Mouse (Mus musculus): ENCODE measurements around the gene Mmp14. TPM values are rescaled to one million over a fixed set of nuclear protein-coding genes. Genes with fewer than 3 reads are reported as not detected.
A peak's percentile ranks its signal among the peaks of the same experiment; 100 is the strongest.

Gene Mmp14
- total RNA-seq, 1 experiment, result 29.8 TPM

DNA sequence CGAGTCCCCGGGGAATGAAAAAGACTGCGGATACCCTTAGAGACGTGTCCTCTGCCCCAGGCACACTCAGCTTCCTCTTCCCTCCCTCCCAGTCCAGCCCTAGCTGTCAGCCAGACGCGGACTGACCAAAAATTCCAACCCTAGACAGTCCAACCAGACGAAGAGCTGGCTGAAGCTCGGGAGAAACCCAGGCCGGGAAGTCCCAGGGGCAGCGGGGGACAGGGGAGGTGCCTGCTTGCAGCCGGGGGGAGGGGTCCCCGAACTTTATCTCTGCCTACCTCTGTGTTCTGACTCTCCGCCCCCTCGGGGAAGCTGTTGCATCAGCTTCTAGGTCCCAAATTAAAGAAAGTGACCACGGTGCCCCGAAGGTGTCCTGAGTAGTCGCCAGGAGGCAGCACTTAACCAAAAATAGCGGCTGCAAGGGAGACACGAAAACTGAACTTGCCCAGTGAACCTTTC is 13.8 kb upstream of the Mmp14 start, which contains the start of gene Slc7a7:
Gene Slc7a7, minus strand, starts transcription at position 158 of the 459 bp plus-strand sequence.
- Histone ChIP-seq H3K9me3 (ENCODE audit: control insufficient read depth, insufficient read depth, low read depth, low read length) (no peaks in the 10 kb centered on the region), H3K36me3 (ENCODE audit: control insufficient read depth, insufficient read depth, low read length, poor library complexity, severe bottlenecking) (no peaks in the 10 kb centered on the region), H3K9ac (ENCODE audit: insufficient read depth, low read depth, low read length, poor library complexity, severe bottlenecking) (peak within 1 kb of the TSS; percentile 78), H3K4me3 (ENCODE audit: insufficient read depth in 1 of 2, low read depth in 1 of 2, low read length in 2 of 2, poor library complexity in 1 of 2, severe bottlenecking in 1 of 2) (peak within 1 kb of the TSS; percentile 73 to 78), H3K27ac (ENCODE audit: insufficient read depth, low read depth, low read length, poor library complexity, severe bottlenecking) (peak within 1 kb of the TSS; percentile 67), H3K4me1 (ENCODE audit: control insufficient read depth in 2 of 2, insufficient read depth in 2 of 2, low read length in 2 of 2, poor library complexity in 1 of 2) (peaks cover 3 to 7% of the 10 kb centered on the region in 2 experiments; a peak in 1 of 4 replicates)
- no peak for TF ChIP-seq CHD2 (IDR thresholded peaks at IDR 0.05; ENCODE audit: low read depth, low read length)
- TF ChIP-seq ZC3H11A (IDR thresholded peaks at IDR 0.05; ENCODE audit: borderline replicate concordance, low read depth, low read length), result peak; percentile 37; the same call in 1 of the 2 replicates
- DNase-seq (ENCODE audit: low read depth, low spot score), result no peak
- in situ Hi-C loops (cut with MboI; ENCODE audit: low sequenced_read_pairs in 2 of 2, unreplicated experiment in 2 of 2), result no loop called here

GRCm38 (mm10) chr14:54421014-54421413 is 10.4 kb upstream of the Mmp14 start:
- TF ChIP-seq CHD2 (IDR thresholded peaks at IDR 0.05; ENCODE audit: low read depth, low read length) (no peak), MAFK (IDR thresholded peaks at IDR 0.05; ENCODE audit: insufficient read depth, low read depth, low read length) (no peak), ZNF384 (IDR thresholded peaks at IDR 0.05; ENCODE audit: low read depth, low read length) (no peak), HCFC1 (IDR thresholded peaks at IDR 0.05; ENCODE audit: borderline replicate concordance, insufficient read depth, low read length) (no peak), ZC3H11A (IDR thresholded peaks at IDR 0.05; ENCODE audit: borderline replicate concordance, low read depth, low read length) (no peak)

DNA sequence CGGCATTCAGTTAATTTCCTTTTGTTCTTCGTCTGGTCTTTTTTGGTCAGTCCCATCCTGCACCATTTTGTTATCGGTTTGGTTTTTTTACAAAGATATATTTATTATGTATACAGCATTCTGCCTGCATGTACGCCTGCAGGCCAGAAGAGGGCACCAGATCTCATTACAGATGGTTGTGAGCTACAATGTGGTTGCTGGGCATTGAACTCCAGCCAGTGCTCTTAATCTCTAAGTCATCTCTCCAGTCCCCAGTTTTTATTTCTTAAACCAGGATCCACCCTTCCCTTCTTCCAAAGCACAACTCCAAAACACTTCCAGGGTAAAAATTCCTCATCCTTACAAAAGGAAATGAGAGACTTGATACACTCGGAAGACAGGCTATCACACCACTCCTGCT is 8.0 kb upstream of the Mmp14 start:
- in situ Hi-C loops (cut with MboI; ENCODE audit: low sequenced_read_pairs in 2 of 2, unreplicated experiment in 2 of 2), result no loop called here
- Histone ChIP-seq H3K9me3 (ENCODE audit: control insufficient read depth, insufficient read depth, low read depth, low read length) (no peaks in the 10 kb centered on the region), H3K4me3 (ENCODE audit: insufficient read depth in 1 of 2, low read depth in 1 of 2, low read length in 2 of 2, poor library complexity in 1 of 2, severe bottlenecking in 1 of 2) (no peak overlapping the region), H3K4me1 (ENCODE audit: control insufficient read depth in 2 of 2, insufficient read depth in 2 of 2, low read length in 2 of 2, poor library complexity in 1 of 2) (peaks cover 0 to 7% of the 10 kb centered on the region in 2 experiments; a peak in 3 of 4 replicates), H3K36me3 (ENCODE audit: control insufficient read depth, insufficient read depth, low read length, poor library complexity, severe bottlenecking) (no peaks in the 10 kb centered on the region), H3K9ac (ENCODE audit: insufficient read depth, low read depth, low read length, poor library complexity, severe bottlenecking) (no peak overlapping the region), H3K27ac (ENCODE audit: insufficient read depth, low read depth, low read length, poor library complexity, severe bottlenecking) (no peak overlapping the region)
- DNase-seq (ENCODE audit: low read depth, low spot score), result no peak
- TF ChIP-seq HCFC1 (IDR thresholded peaks at IDR 0.05; ENCODE audit: borderline replicate concordance, insufficient read depth, low read length), result no peak
- 0 out of 2 replicates have a peak, but pooled peaks have one; percentile 41 for TF ChIP-seq ZNF384 (IDR thresholded peaks at IDR 0.05; ENCODE audit: low read depth, low read length)
- TF ChIP-seq MAFK (IDR thresholded peaks at IDR 0.05; ENCODE audit: insufficient read depth, low read depth, low read length), result no peak

More at GRCm38 (mm10) chr14:54421014-54421413, 10.4 kb upstream of the Mmp14 start:
- H3K4me3 ChIP-seq (ENCODE audit: insufficient read depth in 1 of 2, low read depth in 1 of 2, low read length in 2 of 2, poor library complexity in 1 of 2, severe bottlenecking in 1 of 2), result no peak overlapping the region
- no peaks in the 10 kb centered on the region for H3K9me3 ChIP-seq (ENCODE audit: control insufficient read depth, insufficient read depth, low read depth, low read length)
- H3K4me1 ChIP-seq (ENCODE audit: control insufficient read depth in 2 of 2, insufficient read depth in 2 of 2, low read length in 2 of 2, poor library complexity in 1 of 2), result peaks cover 3 to 7% of the 10 kb centered on the region in 2 experiments; a peak in 3 of 4 replicates
- in situ Hi-C loops (cut with MboI; ENCODE audit: low sequenced_read_pairs in 2 of 2, unreplicated experiment in 2 of 2), result no loop called here
- no peak overlapping the region for H3K27ac ChIP-seq (ENCODE audit: insufficient read depth, low read depth, low read length, poor library complexity, severe bottlenecking)
- no peak for DNase-seq (ENCODE audit: low read depth, low spot score)
- no peak overlapping the region for H3K9ac ChIP-seq (ENCODE audit: insufficient read depth, low read depth, low read length, poor library complexity, severe bottlenecking)
- H3K36me3 ChIP-seq (ENCODE audit: control insufficient read depth, insufficient read depth, low read length, poor library complexity, severe bottlenecking), result no peaks in the 10 kb centered on the region

DNA sequence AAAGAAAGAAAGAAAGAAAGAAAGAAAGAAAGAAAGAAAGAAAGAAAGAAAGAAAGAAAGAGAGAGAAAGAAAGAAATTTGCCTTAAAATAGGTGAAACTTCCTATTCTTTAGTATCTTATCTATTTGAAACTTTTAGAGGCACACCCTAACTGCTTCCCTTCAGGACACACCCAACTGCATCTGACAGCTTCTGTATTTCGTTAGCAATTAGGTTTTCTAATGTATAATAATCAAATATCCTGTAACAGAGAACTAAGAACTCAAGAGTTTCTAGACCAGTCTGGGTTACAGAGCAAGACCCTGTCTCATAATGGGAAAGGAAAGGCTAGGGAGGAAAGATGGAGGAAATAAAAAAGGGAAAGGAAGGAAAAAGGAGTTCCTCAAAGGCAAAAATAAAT is 6.8 kb upstream of the Mmp14 start:
- Histone ChIP-seq H3K27ac (ENCODE audit: insufficient read depth, low read depth, low read length, poor library complexity, severe bottlenecking) (no peak overlapping the region), H3K4me3 (ENCODE audit: insufficient read depth in 1 of 2, low read depth in 1 of 2, low read length in 2 of 2, poor library complexity in 1 of 2, severe bottlenecking in 1 of 2) (no peak overlapping the region), H3K9me3 (ENCODE audit: control insufficient read depth, insufficient read depth, low read depth, low read length) (no peaks in the 10 kb centered on the region), H3K4me1 (ENCODE audit: control insufficient read depth in 2 of 2, insufficient read depth in 2 of 2, low read length in 2 of 2, poor library complexity in 1 of 2) (peaks cover 0 to 5% of the 10 kb centered on the region in 2 experiments; a peak in 3 of 4 replicates), H3K9ac (ENCODE audit: insufficient read depth, low read depth, low read length, poor library complexity, severe bottlenecking) (no peak overlapping the region), H3K36me3 (ENCODE audit: control insufficient read depth, insufficient read depth, low read length, poor library complexity, severe bottlenecking) (peaks cover 4% of the 10 kb centered on the region)
- DNase-seq (ENCODE audit: low read depth, low spot score), result no peak
- no peak for TF ChIP-seq HCFC1 (IDR thresholded peaks at IDR 0.05; ENCODE audit: borderline replicate concordance, insufficient read depth, low read length)
- no peak for TF ChIP-seq ZNF384 (IDR thresholded peaks at IDR 0.05; ENCODE audit: low read depth, low read length)
- TF ChIP-seq CHD2 (IDR thresholded peaks at IDR 0.05; ENCODE audit: low read depth, low read length), result no peak
- TF ChIP-seq MAFK (IDR thresholded peaks at IDR 0.05; ENCODE audit: insufficient read depth, low read depth, low read length), result no peak
- TF ChIP-seq ZC3H11A (IDR thresholded peaks at IDR 0.05; ENCODE audit: borderline replicate concordance, low read depth, low read length), result no peak
- in situ Hi-C loops (cut with MboI; ENCODE audit: low sequenced_read_pairs in 2 of 2, unreplicated experiment in 2 of 2), result no loop called here

DNA sequence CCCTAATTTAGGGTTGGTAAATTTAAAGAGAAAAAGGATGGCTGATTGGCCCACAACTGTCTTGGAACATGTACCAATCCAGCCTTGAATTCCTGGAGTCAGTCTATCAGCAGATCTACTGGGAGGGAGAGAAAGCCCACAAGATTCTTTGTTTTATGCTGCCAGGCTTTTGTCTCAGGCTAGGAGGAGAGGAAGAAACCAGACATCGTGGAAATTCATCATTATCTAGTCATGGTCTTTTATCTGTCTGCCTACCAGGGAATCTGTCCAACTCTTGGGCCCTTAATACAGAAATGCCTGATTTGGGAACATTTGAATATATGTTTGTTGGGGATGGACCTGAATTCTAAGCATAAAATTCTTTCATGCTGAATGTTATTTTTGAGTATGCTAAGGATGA is 5.9 kb upstream of the Mmp14 start:
- Histone ChIP-seq H3K36me3 (ENCODE audit: control insufficient read depth, insufficient read depth, low read length, poor library complexity, severe bottlenecking) (peaks cover 7% of the 10 kb centered on the region), H3K4me1 (ENCODE audit: control insufficient read depth in 2 of 2, insufficient read depth in 2 of 2, low read length in 2 of 2, poor library complexity in 1 of 2) (peaks cover 3 to 9% of the 10 kb centered on the region in 2 experiments; a peak in 3 of 4 replicates), H3K9me3 (ENCODE audit: control insufficient read depth, insufficient read depth, low read depth, low read length) (no peaks in the 10 kb centered on the region), H3K9ac (ENCODE audit: insufficient read depth, low read depth, low read length, poor library complexity, severe bottlenecking) (peak overlapping the region; percentile 22; the same call in 1 of the 2 replicates), H3K27ac (ENCODE audit: insufficient read depth, low read depth, low read length, poor library complexity, severe bottlenecking) (no peak overlapping the region; the same call in 1 of the 2 replicates), H3K4me3 (ENCODE audit: insufficient read depth in 1 of 2, low read depth in 1 of 2, low read length in 2 of 2, poor library complexity in 1 of 2, severe bottlenecking in 1 of 2) (peak overlapping the region; percentile 79 to 88; a peak in 2 of 4 replicates)
- in situ Hi-C loops (cut with MboI; ENCODE audit: low sequenced_read_pairs in 2 of 2, unreplicated experiment in 2 of 2), result no loop called here
- TF ChIP-seq CHD2 (IDR thresholded peaks at IDR 0.05; ENCODE audit: low read depth, low read length) (no peak), HCFC1 (IDR thresholded peaks at IDR 0.05; ENCODE audit: borderline replicate concordance, insufficient read depth, low read length) (no peak), ZC3H11A (IDR thresholded peaks at IDR 0.05; ENCODE audit: borderline replicate concordance, low read depth, low read length) (no peak), MAFK (IDR thresholded peaks at IDR 0.05; ENCODE audit: insufficient read depth, low read depth, low read length) (no peak), ZNF384 (IDR thresholded peaks at IDR 0.05; ENCODE audit: low read depth, low read length) (no peak)
- no peak for DNase-seq (ENCODE audit: low read depth, low spot score)

Measured in ES-E14 (cell line).